Mouse (Mus musculus) cerebellum, adult 8-10 months (tissue): ENCODE measurements at regions not wholly inside any gene's neighbourhood (a gene's known extent, or its start where the extent isn't known, plus 50 kb on each side); places are given as distances from the start of the nearest gene placed in this dataset.

ENCODE experiments used
- DNase-seq: peaks from one replicate; pipeline ENCODE4 v3.0.0; 2022

- DNase-seq = no peak
These were observed 196.9 kb upstream of the Cep126 start for GRCm38 (mm10) chr9:8330886-8331476.

- peak; percentile 0 for DNase-seq
These were observed 203.3 kb upstream of the Trpc6 start for GRCm38 (mm10) chr9:8340628-8341027.

GRCm38 (mm10) chr9:8351071-8351470, 192.9 kb upstream of the Trpc6 start:
- DNase-seq = no peak
